Mouse (Mus musculus): ENCODE results near the gene Gse1.
A peak's percentile ranks its signal among the peaks of the same experiment; 100 is the strongest.

Gse1 gene

GRCm38 (mm10) chr8:120382436-120383203 lies 154.4 kb downstream of the Gse1 start:
- no peaks in the 10 kb centered on the region for H3K36me3 ChIP-seq (ENCODE audit: insufficient read depth, low read length)
- TF ChIP-seq CTCF (conservative IDR thresholded peaks at IDR 0.05; ENCODE audit: low read length): no peak
- TF ChIP-seq NANOG (IDR thresholded peaks at IDR 0.05; ENCODE audit: borderline replicate concordance, low read length): no peak
- TF ChIP-seq POU5F1 (IDR thresholded peaks at IDR 0.05; ENCODE audit: borderline replicate concordance, low read length): no peak
- H3K4me1 ChIP-seq (replicated peaks; ENCODE audit: low read depth, low read length): peaks cover 50% of the 10 kb centered on the region
- peaks cover 18% of the 10 kb centered on the region for H3K27me3 ChIP-seq (ENCODE audit: insufficient read depth, low read length)
- 0 out of 2 replicates have a peak overlapping the region, but pooled peaks have one; percentile 20 for H3K4me3 ChIP-seq (replicated peaks; ENCODE audit: low read length)
- peaks cover 6% of the 10 kb centered on the region for H3K9me3 ChIP-seq (ENCODE audit: low read length)

GRCm38 (mm10) chr8:120383204-120383560 lies 154.9 kb downstream of the Gse1 start:
- Histone ChIP-seq H3K4me1 (replicated peaks; ENCODE audit: low read depth, low read length) (peaks cover 46% of the 10 kb centered on the region), H3K27me3 (ENCODE audit: insufficient read depth, low read length) (peaks cover 18% of the 10 kb centered on the region), H3K9me3 (ENCODE audit: low read length) (peaks cover 6% of the 10 kb centered on the region), H3K36me3 (ENCODE audit: insufficient read depth, low read length) (no peaks in the 10 kb centered on the region), H3K4me3 (replicated peaks; ENCODE audit: low read length) (0 out of 2 replicates have a peak overlapping the region, but pooled peaks have one; percentile 20)
- no peak for TF ChIP-seq NANOG (IDR thresholded peaks at IDR 0.05; ENCODE audit: borderline replicate concordance, low read length)
- no peak for TF ChIP-seq CTCF (conservative IDR thresholded peaks at IDR 0.05; ENCODE audit: low read length)
- no peak for TF ChIP-seq POU5F1 (IDR thresholded peaks at IDR 0.05; ENCODE audit: borderline replicate concordance, low read length)

GRCm38 (mm10) chr8:120383713-120384112 lies 155.5 kb downstream of the Gse1 start:
- no peaks in the 10 kb centered on the region for H3K36me3 ChIP-seq (ENCODE audit: insufficient read depth, low read length)
- peaks cover 6% of the 10 kb centered on the region for H3K9me3 ChIP-seq (ENCODE audit: low read length)
- no peak for TF ChIP-seq CTCF (conservative IDR thresholded peaks at IDR 0.05; ENCODE audit: low read length)
- no peak for TF ChIP-seq POU5F1 (IDR thresholded peaks at IDR 0.05; ENCODE audit: borderline replicate concordance, low read length)
- no peak for TF ChIP-seq NANOG (IDR thresholded peaks at IDR 0.05; ENCODE audit: borderline replicate concordance, low read length)
- H3K4me3 ChIP-seq (replicated peaks; ENCODE audit: low read length): peak overlapping the region; percentile 17; the same call in 1 of the 2 replicates
- peaks cover 41% of the 10 kb centered on the region for H3K4me1 ChIP-seq (replicated peaks; ENCODE audit: low read depth, low read length)
- peaks cover 18% of the 10 kb centered on the region for H3K27me3 ChIP-seq (ENCODE audit: insufficient read depth, low read length)

- Histone ChIP-seq H3K4me3 (replicated peaks; ENCODE audit: low read length) (no peak overlapping the region), H3K4me1 (replicated peaks; ENCODE audit: low read depth, low read length) (peaks cover 32% of the 10 kb centered on the region), H3K36me3 (ENCODE audit: insufficient read depth, low read length) (no peaks in the 10 kb centered on the region), H3K9me3 (ENCODE audit: low read length) (peaks cover 6% of the 10 kb centered on the region), H3K27me3 (ENCODE audit: insufficient read depth, low read length) (peaks cover 16% of the 10 kb centered on the region)
- TF ChIP-seq NANOG (IDR thresholded peaks at IDR 0.05; ENCODE audit: borderline replicate concordance, low read length): no peak
- peak; percentile 67 for TF ChIP-seq CTCF (conservative IDR thresholded peaks at IDR 0.05; ENCODE audit: low read length)
Observed at GRCm38 (mm10) chr8:120384745-120385144, 156.5 kb downstream of the Gse1 start.

GRCm38 (mm10) chr8:120388246-120388645 lies 160.0 kb downstream of the Gse1 start:
- H3K36me3 ChIP-seq (ENCODE audit: insufficient read depth, low read length): no peaks in the 10 kb centered on the region
- peaks cover 6% of the 10 kb centered on the region for H3K9me3 ChIP-seq (ENCODE audit: low read length)
- TF ChIP-seq NANOG (IDR thresholded peaks at IDR 0.05; ENCODE audit: borderline replicate concordance, low read length) (no peak), POU5F1 (IDR thresholded peaks at IDR 0.05; ENCODE audit: borderline replicate concordance, low read length) (no peak), CTCF (conservative IDR thresholded peaks at IDR 0.05; ENCODE audit: low read length) (no peak)
- 0 out of 2 replicates have a peak, but pooled peaks cover 5% of the 10 kb centered on the region for H3K27me3 ChIP-seq (ENCODE audit: insufficient read depth, low read length)
- no peak overlapping the region for H3K4me3 ChIP-seq (replicated peaks; ENCODE audit: low read length)
- peaks cover 37% of the 10 kb centered on the region for H3K4me1 ChIP-seq (replicated peaks; ENCODE audit: low read depth, low read length)

- Histone ChIP-seq H3K4me1 (replicated peaks; ENCODE audit: low read depth, low read length) (peaks cover 37% of the 10 kb centered on the region), H3K4me3 (replicated peaks; ENCODE audit: low read length) (no peak overlapping the region), H3K27me3 (ENCODE audit: insufficient read depth, low read length) (0 out of 2 replicates have a peak, but pooled peaks cover 5% of the 10 kb centered on the region), H3K9me3 (ENCODE audit: low read length) (no peaks in the 10 kb centered on the region), H3K36me3 (ENCODE audit: insufficient read depth, low read length) (no peaks in the 10 kb centered on the region)
- TF ChIP-seq NANOG (IDR thresholded peaks at IDR 0.05; ENCODE audit: borderline replicate concordance, low read length) (no peak), CTCF (conservative IDR thresholded peaks at IDR 0.05; ENCODE audit: low read length) (no peak)
Observed at GRCm38 (mm10) chr8:120390598-120390997, 162.3 kb downstream of the Gse1 start.

GRCm38 (mm10) chr8:120391856-120392255 lies 163.6 kb downstream of the Gse1 start:
- TF ChIP-seq POU5F1 (IDR thresholded peaks at IDR 0.05; ENCODE audit: borderline replicate concordance, low read length) (no peak), NANOG (IDR thresholded peaks at IDR 0.05; ENCODE audit: borderline replicate concordance, low read length) (no peak), CTCF (conservative IDR thresholded peaks at IDR 0.05; ENCODE audit: low read length) (no peak)
- Histone ChIP-seq H3K36me3 (ENCODE audit: insufficient read depth, low read length) (no peaks in the 10 kb centered on the region), H3K4me3 (replicated peaks; ENCODE audit: low read length) (peak overlapping the region; percentile 59), H3K27me3 (ENCODE audit: insufficient read depth, low read length) (0 out of 2 replicates have a peak, but pooled peaks cover 5% of the 10 kb centered on the region), H3K9me3 (ENCODE audit: low read length) (0 out of 2 replicates have a peak, but pooled peaks cover 3% of the 10 kb centered on the region), H3K4me1 (replicated peaks; ENCODE audit: low read depth, low read length) (peaks cover 37% of the 10 kb centered on the region)

- no peak overlapping the region for H3K4me3 ChIP-seq (replicated peaks; ENCODE audit: low read length)
- H3K27me3 ChIP-seq (ENCODE audit: insufficient read depth, low read length): peaks cover 9% of the 10 kb centered on the region; the same call in 1 of the 2 replicates
- peaks cover 39% of the 10 kb centered on the region for H3K4me1 ChIP-seq (replicated peaks; ENCODE audit: low read depth, low read length)
- H3K9me3 ChIP-seq (ENCODE audit: low read length): 0 out of 2 replicates have a peak, but pooled peaks cover 3% of the 10 kb centered on the region
- TF ChIP-seq NANOG (IDR thresholded peaks at IDR 0.05; ENCODE audit: borderline replicate concordance, low read length) (no peak), CTCF (conservative IDR thresholded peaks at IDR 0.05; ENCODE audit: low read length) (no peak), POU5F1 (IDR thresholded peaks at IDR 0.05; ENCODE audit: borderline replicate concordance, low read length) (no peak)
- no peaks in the 10 kb centered on the region for H3K36me3 ChIP-seq (ENCODE audit: insufficient read depth, low read length)
Observed at GRCm38 (mm10) chr8:120393085-120393484, 164.8 kb downstream of the Gse1 start.

Measured in E14TG2a.4 (cell line).